In the genomic region with DNA sequence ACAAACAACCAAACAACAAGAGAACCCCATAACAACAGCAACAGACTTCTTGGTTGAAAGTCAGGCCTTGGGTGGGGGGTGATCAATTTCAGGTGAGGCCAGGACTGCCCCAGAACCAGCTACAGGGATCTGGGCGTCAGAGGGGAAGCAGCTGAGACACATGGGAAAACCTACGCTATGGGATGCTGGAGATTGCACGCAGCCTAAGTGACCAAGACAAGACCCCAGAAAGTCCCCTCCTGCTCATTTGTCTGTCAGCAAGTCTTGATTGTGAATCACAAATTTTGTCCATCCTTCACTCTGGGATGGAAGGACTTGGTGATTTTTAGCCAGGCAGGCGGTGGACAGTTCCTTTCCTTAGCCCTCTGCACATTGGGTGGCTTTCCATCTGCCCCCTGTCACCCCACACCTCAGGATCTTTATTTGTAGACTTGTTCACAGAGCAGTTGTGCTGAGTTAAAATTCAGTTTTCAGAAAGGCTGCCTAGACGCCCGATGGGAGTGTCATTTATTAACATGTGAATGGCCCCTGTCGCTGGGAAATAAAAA, we compare ENCODE assay signal across 13 mouse cellular contexts.
DNase-seq lines count a peak whose midpoint lies in the region; ATAC-seq and TF ChIP-seq lines count a peak whose summit lies in the region.
"Had no signal": no experiment of that assay in that cellular context is flagged by ENCODE, and none has a peak within 500 bp of the region (broad histone marks: within the 10 kb centered on the region; RNA-seq: fewer than 3 reads in every experiment).

No protein-coding gene starts in this region.

- no peak overlapping the region for H3K4me3 ChIP-seq in hindbrain, embryonic 12.5 days
- no peak overlapping the region for H3K4me3 ChIP-seq in hindbrain, embryonic 16.5 days (ENCODE audit: low read length)
- H3K4me3 ChIP-seq in E14TG2a.4 (replicated peaks; ENCODE audit: low read length): peak overlapping the region; percentile 74
- H3K4me3 ChIP-seq in embryonic facial prominence, embryonic 11.5 days (ENCODE audit: low read depth, low read length): no peak overlapping the region
- no peak overlapping the region for H3K4me3 ChIP-seq in limb, embryonic 12.5 days (replicated peaks)

- peak overlapping the region; percentile 78 for H3K27ac ChIP-seq in hindbrain, embryonic 12.5 days
- H3K27ac ChIP-seq in hindbrain, embryonic 16.5 days (ENCODE audit: low read depth, low read length): no peak overlapping the region
- peak overlapping the region; percentile 22; the same call in 1 of the 2 replicates for H3K27ac ChIP-seq in embryonic facial prominence, embryonic 11.5 days (replicated peaks; ENCODE audit: low read depth, low read length)
- 0 out of 2 replicates have a peak overlapping the region, but pooled peaks have one; percentile 41 for H3K27ac ChIP-seq in limb, embryonic 12.5 days
- H3K27ac ChIP-seq: kidney, postnatal 0 days had no signal

- H3K9ac ChIP-seq in hindbrain, embryonic 12.5 days: 0 out of 2 replicates have a peak overlapping the region, but pooled peaks have one; percentile 15
- no peak overlapping the region for H3K9ac ChIP-seq in hindbrain, embryonic 16.5 days (ENCODE audit: low read depth, low read length)
- no peak overlapping the region for H3K9ac ChIP-seq in embryonic facial prominence, embryonic 11.5 days (replicated peaks; ENCODE audit: low read length)
- H3K9ac ChIP-seq in limb, embryonic 12.5 days (replicated peaks): no peak overlapping the region
- H3K9ac ChIP-seq: liver, postnatal 0 days had no signal

- H3K36me3 ChIP-seq in hindbrain, embryonic 12.5 days: no peaks in the 10 kb centered on the region
- H3K36me3 ChIP-seq in hindbrain, embryonic 16.5 days (ENCODE audit: control insufficient read depth, insufficient read depth, low read length): no peaks in the 10 kb centered on the region
- no peaks in the 10 kb centered on the region for H3K36me3 ChIP-seq in E14TG2a.4 (ENCODE audit: insufficient read depth, low read length)
- no peaks in the 10 kb centered on the region for H3K36me3 ChIP-seq in embryonic facial prominence, embryonic 11.5 days (replicated peaks; ENCODE audit: control insufficient read depth, insufficient read depth, low read depth, low read length)
- H3K36me3 ChIP-seq in limb, embryonic 12.5 days: no peaks in the 10 kb centered on the region

- no peaks in the 10 kb centered on the region for H3K9me3 ChIP-seq in hindbrain, embryonic 12.5 days (replicated peaks)
- no peaks in the 10 kb centered on the region for H3K9me3 ChIP-seq in hindbrain, embryonic 16.5 days (ENCODE audit: control insufficient read depth, low read length)
- peaks cover 14% of the 10 kb centered on the region for H3K9me3 ChIP-seq in E14TG2a.4 (ENCODE audit: low read length)
- no peaks in the 10 kb centered on the region for H3K9me3 ChIP-seq in embryonic facial prominence, embryonic 11.5 days (replicated peaks; ENCODE audit: control insufficient read depth, low read length)
- H3K9me3 ChIP-seq in limb, embryonic 12.5 days: peaks cover 6% of the 10 kb centered on the region; the same call in 1 of the 2 replicates

- peak; percentile 6; the same call in 1 of the 2 replicates for ATAC-seq in hindbrain, embryonic 12.5 days (ENCODE audit: low FRiP score)
- ATAC-seq in hindbrain, embryonic 16.5 days: no peak
- no peak for ATAC-seq in embryonic facial prominence, embryonic 11.5 days (replicated peaks; ENCODE audit: insufficient number of reproducible peaks, low FRiP score, low TSS enrichment, low read depth)
- no peak for ATAC-seq in limb, embryonic 12.5 days (ENCODE audit: insufficient number of reproducible peaks, insufficient read depth, low FRiP score, low TSS enrichment, low read depth)
- ATAC-seq in activated CD4-positive, CD25-positive, alpha-beta regulatory T cell, adult 4 months: no peak
- ATAC-seq: liver, postnatal 0 days had no signal

- peaks cover 42% of the 10 kb centered on the region for H3K4me1 ChIP-seq in hindbrain, embryonic 12.5 days
- no peaks in the 10 kb centered on the region for H3K4me1 ChIP-seq in hindbrain, embryonic 16.5 days (ENCODE audit: control insufficient read depth, insufficient read depth, low read depth, low read length)
- H3K4me1 ChIP-seq in E14TG2a.4 (replicated peaks; ENCODE audit: low read depth, low read length): peaks cover 72% of the 10 kb centered on the region
- H3K4me1 ChIP-seq in embryonic facial prominence, embryonic 11.5 days (ENCODE audit: control insufficient read depth, insufficient read depth, low read length): no peaks in the 10 kb centered on the region
- peaks cover 46% of the 10 kb centered on the region for H3K4me1 ChIP-seq in limb, embryonic 12.5 days (replicated peaks)

- H3K27me3 ChIP-seq in hindbrain, embryonic 12.5 days: peaks cover 10% of the 10 kb centered on the region
- no peaks in the 10 kb centered on the region for H3K27me3 ChIP-seq in hindbrain, embryonic 16.5 days (replicated peaks; ENCODE audit: control insufficient read depth, insufficient read depth, low read length)
- no peaks in the 10 kb centered on the region for H3K27me3 ChIP-seq in E14TG2a.4 (ENCODE audit: insufficient read depth, low read length)
- no peaks in the 10 kb centered on the region; the same call in 1 of the 2 replicates for H3K27me3 ChIP-seq in embryonic facial prominence, embryonic 11.5 days (ENCODE audit: control insufficient read depth, insufficient read depth, low read length)
- H3K27me3 ChIP-seq in limb, embryonic 12.5 days: 0 out of 2 replicates have a peak, but pooled peaks cover 7% of the 10 kb centered on the region

- no peak overlapping the region for H3K4me2 ChIP-seq in hindbrain, embryonic 12.5 days (replicated peaks)
- H3K4me2 ChIP-seq in hindbrain, embryonic 16.5 days (ENCODE audit: low read length): no peak overlapping the region
- no peak overlapping the region for H3K4me2 ChIP-seq in embryonic facial prominence, embryonic 11.5 days (ENCODE audit: low read depth, low read length)
- peak overlapping the region; percentile 27 for H3K4me2 ChIP-seq in limb, embryonic 12.5 days

- TF ChIP-seq CTCF in E14TG2a.4 (conservative IDR thresholded peaks at IDR 0.05; ENCODE audit: low read length): no peak

- DNase-seq in embryonic facial prominence, embryonic 11.5 days (ENCODE audit: low spot score): no peak
- no peak for DNase-seq in MN1 (ENCODE audit: low spot score)
- no peak for DNase-seq in spleen, postnatal 14 days (ENCODE audit: low spot score in 2 of 2)
- DNase-seq: cerebellum, adult 9-10 months; heart, postnatal 14 days; liver, postnatal 0 days; right cerebral cortex, postnatal 4 days had no signal

- 8% methylated on average over 7 of the region's 7 CpGs for whole genome bisulfite sequencing in hindbrain, embryonic 12.5 days
- WGBS in hindbrain, embryonic 16.5 days: 28% methylated on average over 7 of the region's 7 CpGs
- 25% methylated on average over 7 of the region's 7 CpGs for WGBS in embryonic facial prominence, embryonic 11.5 days
- 27% methylated on average over 7 of the region's 7 CpGs for WGBS in limb, embryonic 12.5 days
